Mouse (Mus musculus): ENCODE measurements at regions not wholly inside any gene's neighbourhood (a gene's known extent, or its start where the extent isn't known, plus 50 kb on each side); places are given as distances from the start of the nearest gene placed in this dataset.

DNA sequence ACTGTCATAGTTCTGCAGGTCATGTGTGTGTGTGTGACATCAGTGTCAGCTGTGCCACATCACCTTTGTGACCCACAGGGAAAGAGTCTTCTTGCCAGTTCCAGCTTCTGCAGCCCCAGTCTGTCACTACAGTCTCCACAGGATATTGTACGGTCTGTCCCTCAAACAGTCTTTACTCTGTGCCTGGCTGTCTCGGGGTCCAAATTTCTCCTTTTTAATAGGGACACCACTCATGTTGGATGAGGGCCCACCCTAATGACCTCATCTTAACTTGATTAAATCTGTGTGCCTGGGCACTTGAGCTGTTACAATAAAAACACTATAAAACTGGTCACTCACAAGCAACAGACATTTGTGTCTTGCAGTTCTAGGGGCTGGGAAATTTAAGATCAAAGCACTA is 165.1 kb upstream of the Sox9 start:
- TF ChIP-seq CTCF (IDR thresholded peaks at IDR 0.05; ENCODE audit: low read depth) = no peak
- TF ChIP-seq EP300 (IDR thresholded peaks at IDR 0.05; ENCODE audit: low read depth) = no peak
